ENCODE assay signal across 10 mouse cellular contexts in genomic region chr7:127476336-127476735, GRCm38 (mm10). TPM values are rescaled to one million over a fixed set of nuclear protein-coding genes. Genes with fewer than 3 reads are reported as not detected.
DNase-seq lines count a peak whose midpoint lies in the region; ATAC-seq and TF ChIP-seq lines count a peak whose summit lies in the region.
"Had no signal": no experiment of that assay in that cellular context is flagged by ENCODE, and none has a peak within 500 bp of the region (broad histone marks: within the 10 kb centered on the region; RNA-seq: fewer than 3 reads in every experiment).

No protein-coding gene starts in this region.

- intact Hi-C loops in heart, adult 2 months (cut with DNase I), result loop anchor here (5.0 kb wide), 1 partner anchor 401 kb away; the partner anchor contains the start of genes Zfp646 and Zfp668

- H3K27me3 ChIP-seq in heart, embryonic 13.5 days (replicated peaks), result no peaks in the 10 kb centered on the region
- no peaks in the 10 kb centered on the region for H3K27me3 ChIP-seq in heart, adult 2 months (ENCODE audit: control insufficient read depth, insufficient read depth, low read length)
- no peaks in the 10 kb centered on the region for H3K27me3 ChIP-seq in megakaryocyte, embryonic 14.5 days (replicated peaks)
- H3K27me3 ChIP-seq in embryonic facial prominence, embryonic 10.5 days (replicated peaks; ENCODE audit: low read depth, poor library complexity, severe bottlenecking), result no peaks in the 10 kb centered on the region
- H3K27me3 ChIP-seq: embryonic facial prominence, embryonic 12.5 days; forebrain, embryonic 15.5 days; limb, embryonic 13.5 days had no signal

- TF ChIP-seq POLR2A in heart, adult 2 months (IDR thresholded peaks at IDR 0.05; ENCODE audit: insufficient read depth, low read depth, low read length), result no peak

- 95% methylated on average over 11 of the region's 11 CpGs for WGBS in heart, embryonic 13.5 days
- WGBS in heart, adult 2 months, result 93% methylated on average over 11 of the region's 11 CpGs
- WGBS in embryonic facial prominence, embryonic 10.5 days, result 96% methylated on average over 11 of the region's 11 CpGs

- H3K9ac ChIP-seq in heart, embryonic 13.5 days, result 0 out of 2 replicates have a peak overlapping the region, but pooled peaks have one; percentile 50
- H3K9ac ChIP-seq in heart, adult 2 months (ENCODE audit: low read depth, low read length), result no peak overlapping the region
- H3K9ac ChIP-seq: forebrain, embryonic 15.5 days had no signal

- H3K4me3 ChIP-seq in heart, embryonic 13.5 days, result no peak overlapping the region
- H3K4me3 ChIP-seq in heart, adult 2 months, result no peak overlapping the region
- H3K4me3 ChIP-seq in megakaryocyte, embryonic 14.5 days (replicated peaks), result peak overlapping the region; percentile 67
- 0 out of 2 replicates have a peak overlapping the region, but pooled peaks have one; percentile 99 for H3K4me3 ChIP-seq in embryonic facial prominence, embryonic 10.5 days

- no peaks in the 10 kb centered on the region for H3K9me3 ChIP-seq in heart, embryonic 13.5 days
- H3K9me3 ChIP-seq in megakaryocyte, embryonic 14.5 days, result no peaks in the 10 kb centered on the region
- H3K9me3 ChIP-seq in embryonic facial prominence, embryonic 10.5 days, result no peaks in the 10 kb centered on the region
- H3K9me3 ChIP-seq: embryonic facial prominence, embryonic 12.5 days; forebrain, embryonic 15.5 days; limb, embryonic 13.5 days had no signal

- H3K4me1 ChIP-seq in heart, embryonic 13.5 days, result peaks cover 42% of the 10 kb centered on the region
- peaks cover 5% of the 10 kb centered on the region for H3K4me1 ChIP-seq in heart, adult 2 months (ENCODE audit: control insufficient read depth, insufficient read depth, low read length)
- peaks cover 64% of the 10 kb centered on the region for H3K4me1 ChIP-seq in megakaryocyte, embryonic 14.5 days
- H3K4me1 ChIP-seq in embryonic facial prominence, embryonic 10.5 days, result peaks cover 47% of the 10 kb centered on the region

- TF ChIP-seq EP300 in heart, adult 2 months (IDR thresholded peaks at IDR 0.05; ENCODE audit: insufficient read depth, low read depth, low read length), result no peak

- H3K79me2 ChIP-seq in heart, adult 2 months (replicated peaks; ENCODE audit: control insufficient read depth, insufficient read depth, low read length), result peaks cover 4% of the 10 kb centered on the region; the same call in 1 of the 2 replicates

- DNase-seq in heart, adult 2 months, result no peak
- DNase-seq in embryonic facial prominence, embryonic 10.5 days (ENCODE audit: low spot score), result no peak
- DNase-seq in testis, postnatal 14 days (ENCODE audit: low spot score), result peak; percentile 51
- no peak for DNase-seq in ovary, postnatal 14 days (ENCODE audit: low spot score)

- H3K36me3 ChIP-seq in heart, embryonic 13.5 days, result peaks cover 53% of the 10 kb centered on the region
- H3K36me3 ChIP-seq in heart, adult 2 months (ENCODE audit: control insufficient read depth, insufficient read depth, low read length), result peaks cover 20% of the 10 kb centered on the region
- H3K36me3 ChIP-seq in megakaryocyte, embryonic 14.5 days (replicated peaks; ENCODE audit: low read length), result peaks cover 68% of the 10 kb centered on the region
- H3K36me3 ChIP-seq in embryonic facial prominence, embryonic 10.5 days (replicated peaks), result peaks cover 58% of the 10 kb centered on the region

- H3K4me2 ChIP-seq in heart, embryonic 13.5 days, result peak overlapping the region; percentile 94; the same call in 1 of the 2 replicates

- H3K27ac ChIP-seq in heart, embryonic 13.5 days (replicated peaks), result no peak overlapping the region
- no peak overlapping the region for H3K27ac ChIP-seq in heart, adult 2 months
- no peak overlapping the region for H3K27ac ChIP-seq in embryonic facial prominence, embryonic 10.5 days (replicated peaks)

- ATAC-seq in heart, embryonic 13.5 days (ENCODE audit: extremely low read depth, insufficient number of reproducible peaks, low FRiP score, low TSS enrichment), result no peak
- no peak for ATAC-seq in megakaryocyte, adult 5-6 weeks (ENCODE audit: poor library complexity, severe bottlenecking)
- ATAC-seq: forebrain, embryonic 15.5 days had no signal

- TF ChIP-seq CTCF in heart, adult 2 months (IDR thresholded peaks at IDR 0.05), result no peak

RNA-seq across cellular contexts. Expression of gene Fbrs, which starts 2.7 kb away (rescaled TPM):
- polyA plus RNA-seq in heart, embryonic 13.5 days (2015; fragmentation: Nextera tagmentation; extraction: Ambion mirVana), result 7.3 and 7.7 TPM in 2 replicates
- 10 to 100 TPM; 31.2 to 33.9 TPM for total RNA-seq in heart, adult 2 months (2021)
- polyA plus RNA-seq in heart, adult 2 months (2012; rRNA removed), result 13.4 and 16.4 TPM in 2 replicates
- 237 and 322 TPM in 2 replicates for polyA plus RNA-seq in megakaryocyte, embryonic 14.5 days (2012; ENCODE audit: insufficient read depth, low replicate concordance)
- total RNA-seq in megakaryocyte, adult 5-6 weeks (2015), result 115 and 138 TPM in 2 replicates
- 28.1 and 38.1 TPM in 2 replicates for total RNA-seq in megakaryocyte, adult 5-6 weeks (2017)
- polyA plus RNA-seq in embryonic facial prominence, embryonic 10.5 days (2016; fragmentation: Nextera tagmentation; extraction: Ambion mirVana), result 8.6 and 9.0 TPM in 2 replicates

RNA-seq across cellular contexts. Expression of gene Prr14, which starts 16.9 kb away (rescaled TPM):
- 27.3 and 27.7 TPM in 2 replicates for polyA plus RNA-seq in heart, embryonic 13.5 days (2015; fragmentation: Nextera tagmentation; extraction: Ambion mirVana)
- 10 to 100 TPM; 23.1 to 28.0 TPM for total RNA-seq in heart, adult 2 months (2021)
- 45.6 and 61.6 TPM in 2 replicates for polyA plus RNA-seq in heart, adult 2 months (2012; rRNA removed)
- polyA plus RNA-seq in megakaryocyte, embryonic 14.5 days (2012; ENCODE audit: insufficient read depth, low replicate concordance), result 83.1 and 177 TPM in 2 replicates
- total RNA-seq in megakaryocyte, adult 5-6 weeks (2015), result 113 and 114 TPM in 2 replicates
- total RNA-seq in megakaryocyte, adult 5-6 weeks (2017), result 37.0 and 46.2 TPM in 2 replicates
- 46.3 and 47.9 TPM in 2 replicates for polyA plus RNA-seq in embryonic facial prominence, embryonic 10.5 days (2016; fragmentation: Nextera tagmentation; extraction: Ambion mirVana)

RNA-seq across cellular contexts. Expression of gene Zfp689, which starts 27.4 kb away (rescaled TPM):
- 5.1 and 5.2 TPM in 2 replicates for polyA plus RNA-seq in heart, embryonic 13.5 days (2015; fragmentation: Nextera tagmentation; extraction: Ambion mirVana)
- total RNA-seq in heart, adult 2 months (2021), result 1 to 10 TPM in 1 of 2 experiments, under 1 TPM in 1; 0.93 to 1.5 TPM
- polyA plus RNA-seq in heart, adult 2 months (2012; rRNA removed), result 1.8 and 2.0 TPM in 2 replicates
- 4.4 and 12.0 TPM in 2 replicates for polyA plus RNA-seq in megakaryocyte, embryonic 14.5 days (2012; ENCODE audit: insufficient read depth, low replicate concordance)
- 1.2 and 1.6 TPM in 2 replicates for total RNA-seq in megakaryocyte, adult 5-6 weeks (2015)
- 1.4 and 1.8 TPM in 2 replicates for total RNA-seq in megakaryocyte, adult 5-6 weeks (2017)
- polyA plus RNA-seq in embryonic facial prominence, embryonic 10.5 days (2016; fragmentation: Nextera tagmentation; extraction: Ambion mirVana), result 13.4 and 17.7 TPM in 2 replicates

RNA-seq across cellular contexts. Expression of gene Srcap, which starts 35.4 kb away (rescaled TPM):
- polyA plus RNA-seq in heart, embryonic 13.5 days (2015; fragmentation: Nextera tagmentation; extraction: Ambion mirVana), result 30.9 and 33.1 TPM in 2 replicates
- 10 to 100 TPM; 53.1 to 55.8 TPM for total RNA-seq in heart, adult 2 months (2021)
- polyA plus RNA-seq in heart, adult 2 months (2012; rRNA removed), result 15.3 and 16.7 TPM in 2 replicates
- 4.0 and 9.1 TPM in 2 replicates for polyA plus RNA-seq in megakaryocyte, embryonic 14.5 days (2012; ENCODE audit: insufficient read depth, low replicate concordance)
- total RNA-seq in megakaryocyte, adult 5-6 weeks (2015), result 53.0 and 57.0 TPM in 2 replicates
- total RNA-seq in megakaryocyte, adult 5-6 weeks (2017), result 15.8 and 21.1 TPM in 2 replicates
- polyA plus RNA-seq in embryonic facial prominence, embryonic 10.5 days (2016; fragmentation: Nextera tagmentation; extraction: Ambion mirVana), result 55.8 and 62.8 TPM in 2 replicates

RNA-seq across cellular contexts. Expression of gene Gm42715, which starts 43.0 kb away (rescaled TPM):
- 9.4 TPM in 2 replicates for polyA plus RNA-seq in heart, embryonic 13.5 days (2015; fragmentation: Nextera tagmentation; extraction: Ambion mirVana)
- 1 to 10 TPM; 7.8 to 8.2 TPM for total RNA-seq in heart, adult 2 months (2021)
- polyA plus RNA-seq in heart, adult 2 months (2012; rRNA removed), result 7.9 and 9.3 TPM in 2 replicates
- 15.7 and 25.1 TPM in 2 replicates for polyA plus RNA-seq in megakaryocyte, embryonic 14.5 days (2012; ENCODE audit: insufficient read depth, low replicate concordance)
- 14.8 and 16.7 TPM in 2 replicates for total RNA-seq in megakaryocyte, adult 5-6 weeks (2015)
- total RNA-seq in megakaryocyte, adult 5-6 weeks (2017), result 5.4 and 8.3 TPM in 2 replicates
- 16.6 and 17.8 TPM in 2 replicates for polyA plus RNA-seq in embryonic facial prominence, embryonic 10.5 days (2016; fragmentation: Nextera tagmentation; extraction: Ambion mirVana)

Comparison
In these comparisons a context has a peak if more than half of its experiments do, and no peak if none do; other contexts are left out.
1. H3K4me3 ChIP-seq: peak in megakaryocyte, embryonic 14.5 days (single experiment) and embryonic facial prominence, embryonic 10.5 days (single experiment); none in heart, embryonic 13.5 days (single experiment) and heart, adult 2 months (single experiment).
2. RNA of gene Fbrs, which starts 2.7 kb away (polyA plus RNA-seq): 237 to 322 TPM in megakaryocyte, embryonic 14.5 days; 13.4 to 16.4 TPM in heart, adult 2 months, 8.6 to 9.0 TPM in embryonic facial prominence, embryonic 10.5 days and 7.3 to 7.7 TPM in heart, embryonic 13.5 days; every median in the first group is over 10 times any median in the second.